Comparison of ENCODE assay signal across 18 mouse cellular contexts in genomic region chr10:41674362-41674761, GRCm38 (mm10). TPM values are rescaled to one million over a fixed set of nuclear protein-coding genes. Genes with fewer than 3 reads are reported as not detected.
"Had no signal": no experiment of that assay in that cellular context is flagged by ENCODE, and none has a peak within 500 bp of the region (broad histone marks: within the 10 kb centered on the region; RNA-seq: fewer than 3 reads in every experiment).

No protein-coding gene starts in this region.

- H3K36me3 ChIP-seq: midbrain, embryonic 10.5 days; midbrain, embryonic 12.5 days; neural tube, embryonic 12.5 days; stomach, embryonic 15.5 days had no signal

- H3K27ac ChIP-seq: liver, embryonic 14.5 days; midbrain, embryonic 10.5 days; midbrain, embryonic 12.5 days; neural tube, embryonic 12.5 days; stomach, embryonic 15.5 days; stomach, postnatal 0 days had no signal

- H3K4me3 ChIP-seq: midbrain, embryonic 10.5 days; midbrain, embryonic 12.5 days; neural tube, embryonic 12.5 days; stomach, embryonic 15.5 days had no signal

- H3K9me3 ChIP-seq: midbrain, embryonic 10.5 days; midbrain, embryonic 12.5 days; neural tube, embryonic 12.5 days; stomach, embryonic 15.5 days had no signal

- ATAC-seq: midbrain, embryonic 16.5 days had no signal

- H3K9ac ChIP-seq: liver, embryonic 14.5 days; lung, embryonic 14.5 days; midbrain, embryonic 12.5 days; neural tube, embryonic 12.5 days; stomach, embryonic 15.5 days had no signal

- H3K4me2 ChIP-seq: lung, embryonic 14.5 days; midbrain, embryonic 12.5 days; neural tube, embryonic 12.5 days; stomach, embryonic 15.5 days had no signal

- H3K27me3 ChIP-seq: neural tube, embryonic 12.5 days; stomach, embryonic 15.5 days had no signal

- DNase-seq: lung, adult 18-20 months; lung, postnatal 14 days; lung, postnatal 4 days; midbrain, embryonic 14.5 days; right cerebral cortex, postnatal 14 days; thymus, adult 2 months; thymus, postnatal 25 days; thymus, postnatal 4 days had no signal

RNA-seq across cellular contexts. Expression of gene Ccdc162, which starts 42.1 kb away (rescaled TPM):
- total RNA-seq: megakaryocyte-erythroid progenitor cell, adult 5-6 weeks; monocyte, adult 5-6 weeks had no signal
